Mouse (Mus musculus) T-helper 1 cell (primary cell): ENCODE measurements around the gene Gm45021.

ENCODE experiments used
- in situ Hi-C: fragments of 300-600 bp; cut with MboI, MseI; formaldehyde crosslinking; loops from one replicate; pipeline ENCODE4 v1.15.1; 2025; ENCODE audit warnings: high pct_unique_total_duplicates

The Gm45021 gene

GRCm38 (mm10) chr6:48572572-48573061 lies 16.8 kb upstream of the Gm45021 start, which contains the start of gene Rarres2:
Gene Rarres2, minus strand, starts transcription at chr6:48572789.
- in situ Hi-C loops: no loop called here

GRCm38 (mm10) chr6:48573280-48573679 lies 16.1 kb upstream of the Gm45021 start:
- in situ Hi-C loops: no loop called here

- in situ Hi-C loops: no loop called here
Observed at GRCm38 (mm10) chr6:48573981-48574380, 15.4 kb upstream of the Gm45021 start.

- in situ Hi-C loops: no loop called here
Observed at GRCm38 (mm10) chr6:48578736-48579135, 10.7 kb upstream of the Gm45021 start.

GRCm38 (mm10) chr6:48579215-48579648 lies 10.2 kb upstream of the Gm45021 start:
- in situ Hi-C loops: no loop called here

GRCm38 (mm10) chr6:48581257-48581656 lies 8.2 kb upstream of the Gm45021 start:
- in situ Hi-C loops: no loop called here

GRCm38 (mm10) chr6:48582037-48582436 lies 7.4 kb upstream of the Gm45021 start:
- in situ Hi-C loops: no loop called here

- in situ Hi-C loops: no loop called here
Observed at GRCm38 (mm10) chr6:48591221-48591845, 1.9 kb downstream of the Gm45021 start.

GRCm38 (mm10) chr6:48591871-48592270 lies 2.5 kb downstream of the Gm45021 start:
- in situ Hi-C loops: no loop called here

- in situ Hi-C loops: no loop called here
Observed at GRCm38 (mm10) chr6:48593158-48594042, 4.0 kb downstream of the Gm45021 start, which contains the start of the genes Repin1 and Gm44965. Gene Repin1, plus strand, starts transcription at chr6:48593883. Gene Gm44965, plus strand, starts transcription at chr6:48593941.

GRCm38 (mm10) chr6:48594043-48594738 lies 4.8 kb downstream of the Gm45021 start:
- in situ Hi-C loops: no loop called here

- in situ Hi-C loops: no loop called here
Observed at GRCm38 (mm10) chr6:48595278-48595677, 5.9 kb downstream of the Gm45021 start.

- in situ Hi-C loops: no loop called here
Observed at GRCm38 (mm10) chr6:48596545-48597232, 7.3 kb downstream of the Gm45021 start.

GRCm38 (mm10) chr6:48597233-48597625 lies 7.8 kb downstream of the Gm45021 start:
- in situ Hi-C loops: no loop called here

- in situ Hi-C loops: no loop called here
Observed at GRCm38 (mm10) chr6:48600594-48600993, 11.2 kb downstream of the Gm45021 start.

- in situ Hi-C loops: no loop called here
Observed at GRCm38 (mm10) chr6:48601271-48602079, 12.1 kb downstream of the Gm45021 start, which contains the start of gene Zfp775. Gene Zfp775, plus strand, starts transcription at chr6:48602063.

GRCm38 (mm10) chr6:48602080-48602741 lies 12.8 kb downstream of the Gm45021 start:
- in situ Hi-C loops: no loop called here

GRCm38 (mm10) chr6:48608124-48608523 lies 18.7 kb downstream of the Gm45021 start:
- in situ Hi-C loops: no loop called here

- in situ Hi-C loops: no loop called here
Observed at GRCm38 (mm10) chr6:48609512-48609911, 20.1 kb downstream of the Gm45021 start.

- in situ Hi-C loops: no loop called here
Observed at GRCm38 (mm10) chr6:48610657-48611056, 21.2 kb downstream of the Gm45021 start.
